Mouse (Mus musculus) adrenal gland, adult (tissue): ENCODE data around the gene Mfsd5.
A peak's percentile ranks its signal among the peaks of the same experiment; 100 is the strongest.

Source experiments
- DNase-seq, 2 experiments: peaks; one replicate each; pipeline ENCODE4 v3.0.0; 2022 to 2023; ENCODE audit warnings: low spot score in 1 of 2; ENCODE audit not compliant: inconsistent age in 2 of 2

Mfsd5 gene

GRCm38 (mm10) chr15:102279092-102279782 lies at the start of gene Mfsd5:
TSS of gene Mfsd5 (plus strand) at chr15:102279454.
- DNase-seq: peak; percentile 89 to 96

DNA sequence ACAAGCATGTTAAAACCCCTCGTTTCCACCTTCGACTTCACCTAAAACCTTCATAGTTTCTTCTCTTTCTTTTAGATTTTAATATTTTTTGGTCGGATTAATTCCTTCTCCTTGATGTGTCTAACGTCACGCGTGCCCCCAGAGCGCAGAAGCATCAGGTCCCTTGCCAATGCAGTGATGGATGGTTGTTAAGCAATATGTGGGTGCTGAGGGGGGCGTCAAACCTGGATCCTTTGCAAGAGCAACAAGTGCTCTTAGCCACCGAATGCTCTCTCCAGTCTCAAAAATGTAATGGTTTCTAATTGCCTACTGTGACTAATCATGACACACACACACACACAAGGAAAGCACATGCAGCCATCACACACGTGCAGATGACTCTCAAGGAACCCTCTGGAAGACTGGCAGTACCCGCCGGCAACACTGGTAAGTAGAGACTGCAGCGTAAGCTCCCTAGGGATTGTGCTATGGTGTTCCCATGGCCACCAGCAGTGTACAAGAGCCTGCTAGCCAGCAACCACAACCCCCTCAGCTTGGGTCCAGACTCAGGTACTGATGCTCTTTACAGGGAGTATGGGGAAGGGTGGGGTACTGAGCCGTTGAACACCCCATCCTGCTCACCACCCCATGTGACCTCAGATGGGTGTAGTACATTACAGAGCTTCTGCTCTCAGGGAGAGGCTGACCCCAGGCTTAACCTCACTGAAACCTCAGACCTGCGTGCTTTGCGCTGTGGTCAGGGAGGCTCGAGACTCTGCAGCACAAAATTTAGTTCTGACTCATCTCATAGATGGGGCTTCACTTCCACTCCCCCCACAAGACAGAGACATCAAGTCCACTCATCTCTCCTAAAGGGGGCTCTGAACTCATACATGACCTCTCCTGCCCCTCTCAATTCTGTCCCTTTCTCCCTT lies 48.6 kb upstream of the Mfsd5 start:
- no peak for DNase-seq

DNA sequence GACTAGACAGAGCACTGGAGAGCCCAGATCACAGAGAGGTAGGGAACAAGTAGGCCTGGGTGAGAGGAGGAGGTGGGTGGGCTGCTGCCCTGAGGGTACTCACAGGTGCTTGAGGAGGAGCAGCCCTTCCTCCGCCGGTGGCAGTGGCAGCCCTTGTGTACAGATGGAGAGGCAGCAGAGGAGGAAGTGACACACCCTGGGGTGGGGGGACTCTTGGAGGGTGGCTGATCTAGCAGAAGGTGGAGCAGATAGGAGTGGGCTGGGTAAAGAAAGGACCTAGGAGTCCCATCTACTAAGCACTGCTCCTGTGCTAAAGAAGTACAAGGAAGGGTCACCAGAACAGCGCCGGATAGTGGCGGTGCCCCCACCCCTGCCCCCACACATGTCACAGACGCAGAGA lies 47.5 kb upstream of the Mfsd5 start, which contains the start of gene Itgb7:
Gene Itgb7, minus strand, starts transcription at position 197 of the 400 bp plus-strand sequence.
- no peak for DNase-seq

- peak in 1 of 2 experiments; percentile 34 for DNase-seq
These were observed 46.5 kb upstream of the Mfsd5 start for GRCm38 (mm10) chr15:102232764-102233163.

DNA sequence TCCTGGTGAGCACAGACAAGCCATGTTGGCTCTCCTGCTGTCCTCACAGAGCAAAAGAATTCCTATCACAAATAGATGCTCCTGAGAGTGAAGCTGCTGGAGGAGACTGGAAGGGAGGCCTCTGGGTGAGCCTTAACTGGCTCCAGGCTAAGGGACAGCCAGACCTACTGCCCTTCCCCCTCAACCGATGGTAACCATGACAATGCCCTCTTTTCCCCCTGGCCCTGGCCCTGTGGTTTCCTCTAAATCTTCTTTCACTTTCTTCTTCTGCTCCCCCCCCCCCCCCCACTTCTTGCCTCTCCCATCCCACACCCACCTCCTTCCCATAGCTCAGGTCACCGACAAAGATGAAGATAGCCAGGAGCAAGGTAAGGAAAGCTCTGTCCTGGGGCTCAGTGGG lies 45.4 kb upstream of the Mfsd5 start:
- DNase-seq: no peak

DNA sequence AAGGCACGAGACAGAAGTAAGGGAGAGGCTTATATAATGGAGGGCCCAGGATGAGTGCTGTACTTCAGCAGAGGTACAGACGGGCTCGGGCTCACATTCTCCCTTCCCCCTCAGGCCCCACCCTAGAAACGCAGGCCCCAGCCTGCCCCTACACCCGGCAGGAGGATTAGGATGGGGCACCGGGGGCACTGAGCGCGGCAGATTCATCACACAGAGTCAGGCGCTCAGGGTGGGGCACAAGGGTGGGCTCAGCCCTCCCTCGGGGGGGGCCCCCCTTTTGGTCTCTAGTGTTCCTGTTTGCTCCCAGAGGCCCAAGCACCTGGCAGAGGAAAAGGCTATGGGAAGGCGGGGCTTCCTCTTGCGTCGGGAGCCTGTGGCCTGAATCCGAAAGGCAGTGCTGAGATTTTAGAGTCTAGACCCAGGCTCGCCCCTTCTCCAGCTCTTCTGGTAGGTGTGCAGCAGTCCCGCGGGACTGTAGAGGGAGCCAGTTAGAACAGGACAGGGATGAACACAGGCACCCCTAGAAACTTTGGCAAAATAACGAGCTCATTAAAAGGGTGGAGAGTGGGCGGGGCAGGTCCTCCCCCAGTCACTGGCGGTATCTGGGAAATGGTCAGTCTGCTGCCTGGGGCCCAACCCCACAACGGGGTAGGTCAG lies 43.8 kb upstream of the Mfsd5 start:
- peak; percentile 13 to 50 for DNase-seq

GRCm38 (mm10) chr15:102238543-102239259 lies 40.6 kb upstream of the Mfsd5 start:
- DNase-seq: no peak

DNA sequence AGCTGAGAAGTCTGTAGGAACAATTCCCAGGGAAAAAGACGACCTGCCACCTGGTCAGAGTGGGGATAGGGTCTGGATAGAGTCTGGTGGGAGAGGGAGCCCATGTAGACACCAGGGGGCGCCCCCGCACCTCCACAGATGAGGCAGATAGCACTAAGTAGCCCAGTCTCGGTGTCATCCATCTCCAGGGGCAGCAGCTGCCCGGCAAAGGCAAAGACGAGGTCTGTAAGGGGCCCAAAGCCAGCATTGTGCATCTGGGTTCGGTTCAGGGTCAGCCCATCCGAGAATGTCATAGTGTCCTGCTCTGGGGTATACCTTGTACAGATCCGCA lies 40.0 kb upstream of the Mfsd5 start:
- DNase-seq: peak; percentile 79 to 93

DNA sequence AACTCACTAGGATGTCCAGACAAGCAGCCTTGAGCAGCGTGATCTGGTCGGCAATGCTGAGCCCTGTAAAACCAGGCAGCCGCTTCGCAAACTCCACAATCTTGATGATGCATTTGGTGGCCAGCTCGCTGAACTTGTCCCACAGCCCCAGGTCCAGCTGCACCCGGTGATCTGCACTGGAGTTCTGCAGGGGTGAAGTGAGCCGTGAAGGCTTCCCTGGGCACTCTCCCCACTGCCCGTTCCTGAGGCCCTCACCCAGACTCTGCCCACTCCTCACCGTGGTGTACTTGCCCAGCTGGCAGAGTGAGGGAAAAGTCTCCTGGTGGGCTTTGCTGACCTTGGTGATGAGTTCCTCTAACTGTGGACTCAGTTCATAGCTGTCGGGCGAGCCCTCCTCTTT lies 39.4 kb upstream of the Mfsd5 start:
- DNase-seq: no peak

DNA sequence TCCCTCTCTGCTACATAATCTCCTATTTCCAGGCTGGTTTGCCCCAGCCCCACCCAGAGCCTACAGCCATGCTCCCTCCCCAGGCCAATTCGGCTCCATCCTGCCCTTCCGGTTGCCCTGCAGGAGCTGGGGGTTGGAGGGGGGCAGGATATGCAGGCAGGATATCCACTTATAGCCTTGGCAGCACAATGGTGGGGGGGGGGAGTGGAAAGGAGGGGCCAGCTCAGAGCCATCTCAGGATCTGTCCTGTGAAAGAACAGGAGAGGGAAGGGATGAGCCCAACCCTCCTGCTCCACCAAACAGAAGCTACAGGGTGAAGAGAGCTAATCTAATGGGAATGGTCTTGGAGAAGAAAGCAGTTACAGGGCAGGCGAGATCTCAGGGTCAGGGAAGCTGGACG lies 38.6 kb upstream of the Mfsd5 start:
- peak; percentile 60 to 74 for DNase-seq

DNA sequence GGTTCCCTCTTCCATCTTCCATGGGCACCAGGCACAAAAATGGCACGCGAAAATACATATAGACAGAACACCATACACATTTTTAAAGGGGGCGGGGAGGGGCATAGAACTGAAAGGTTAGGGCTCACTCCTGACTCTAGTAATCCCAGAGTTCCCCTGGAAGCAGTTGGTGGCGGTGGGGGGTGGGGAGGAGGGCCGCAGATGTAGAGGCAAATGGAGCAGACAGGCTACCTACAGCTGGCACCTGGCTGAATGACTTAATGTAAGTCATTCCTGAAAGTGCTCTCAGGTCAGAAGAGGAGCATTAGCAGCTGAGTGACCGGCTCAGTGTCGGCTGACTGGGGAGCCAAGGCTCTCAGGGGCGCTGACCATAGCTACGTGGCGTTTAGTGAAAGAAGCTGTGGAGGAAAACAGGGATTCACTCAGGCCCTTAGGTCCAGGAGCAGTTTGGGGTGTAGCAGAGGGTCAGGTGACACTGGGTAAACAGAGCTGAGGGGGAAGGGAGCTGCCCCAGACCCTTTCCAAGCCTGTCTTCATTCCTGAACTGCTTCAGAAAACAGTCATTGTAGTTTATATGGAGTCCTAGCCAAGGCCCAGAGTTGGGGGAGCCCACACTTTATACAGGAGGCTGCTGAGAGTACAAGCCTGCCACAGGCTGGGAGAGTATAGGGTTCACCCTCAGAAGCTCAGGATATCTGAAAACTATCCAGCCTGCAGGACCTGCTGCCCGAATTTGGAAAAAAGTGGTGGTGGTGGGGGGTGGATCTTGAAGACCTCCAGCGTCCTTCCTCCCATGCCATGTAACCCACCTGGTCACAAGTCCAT lies 36.6 kb upstream of the Mfsd5 start:
- no peak for DNase-seq

DNA sequence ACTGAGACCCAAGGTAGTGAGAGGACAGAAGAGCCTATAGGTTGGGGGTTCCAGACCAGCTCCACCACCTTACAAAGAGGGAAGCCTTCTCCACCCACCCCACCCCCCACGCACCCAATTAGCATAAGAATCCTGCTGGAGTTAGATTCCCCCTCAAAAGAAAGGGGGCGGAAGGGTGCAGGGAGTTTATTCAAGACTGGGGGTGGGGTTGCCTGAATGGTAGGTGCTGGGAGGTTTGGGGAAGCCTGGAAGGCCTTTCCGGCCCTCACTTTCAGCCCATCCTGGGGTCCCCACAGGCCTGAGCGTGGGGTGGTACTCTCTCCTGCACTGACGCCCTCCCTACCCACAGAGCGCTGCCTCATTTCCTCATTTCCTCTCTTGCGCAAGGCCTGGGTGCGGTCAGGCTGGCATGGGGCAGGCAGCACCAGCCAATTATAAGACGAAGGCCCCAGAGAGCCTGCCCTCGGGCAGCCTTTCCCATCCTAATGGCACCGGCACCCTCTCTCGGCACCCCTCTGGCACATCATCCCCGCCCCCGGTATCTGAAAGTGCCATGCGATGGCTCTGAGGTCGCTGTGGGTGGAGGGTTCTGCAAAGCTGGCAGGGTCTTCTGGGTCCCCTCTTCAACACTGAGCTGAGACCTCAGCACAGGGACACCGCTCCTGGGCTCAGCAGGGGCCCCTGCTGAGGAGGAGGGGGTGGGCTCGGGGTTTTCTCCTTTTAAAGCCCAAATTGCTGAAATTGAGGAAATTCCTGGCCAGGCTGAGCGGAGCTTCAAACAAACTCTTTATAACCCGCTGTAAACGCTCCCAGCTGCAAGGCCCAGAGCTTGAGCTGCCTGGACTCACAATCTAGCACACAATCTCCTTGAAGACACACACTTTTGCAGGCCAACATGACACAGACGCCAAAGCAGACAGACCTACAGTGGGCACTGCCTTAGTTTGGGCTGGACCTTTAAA lies 35.7 kb upstream of the Mfsd5 start:
- DNase-seq: peak; percentile 70 to 87

DNA sequence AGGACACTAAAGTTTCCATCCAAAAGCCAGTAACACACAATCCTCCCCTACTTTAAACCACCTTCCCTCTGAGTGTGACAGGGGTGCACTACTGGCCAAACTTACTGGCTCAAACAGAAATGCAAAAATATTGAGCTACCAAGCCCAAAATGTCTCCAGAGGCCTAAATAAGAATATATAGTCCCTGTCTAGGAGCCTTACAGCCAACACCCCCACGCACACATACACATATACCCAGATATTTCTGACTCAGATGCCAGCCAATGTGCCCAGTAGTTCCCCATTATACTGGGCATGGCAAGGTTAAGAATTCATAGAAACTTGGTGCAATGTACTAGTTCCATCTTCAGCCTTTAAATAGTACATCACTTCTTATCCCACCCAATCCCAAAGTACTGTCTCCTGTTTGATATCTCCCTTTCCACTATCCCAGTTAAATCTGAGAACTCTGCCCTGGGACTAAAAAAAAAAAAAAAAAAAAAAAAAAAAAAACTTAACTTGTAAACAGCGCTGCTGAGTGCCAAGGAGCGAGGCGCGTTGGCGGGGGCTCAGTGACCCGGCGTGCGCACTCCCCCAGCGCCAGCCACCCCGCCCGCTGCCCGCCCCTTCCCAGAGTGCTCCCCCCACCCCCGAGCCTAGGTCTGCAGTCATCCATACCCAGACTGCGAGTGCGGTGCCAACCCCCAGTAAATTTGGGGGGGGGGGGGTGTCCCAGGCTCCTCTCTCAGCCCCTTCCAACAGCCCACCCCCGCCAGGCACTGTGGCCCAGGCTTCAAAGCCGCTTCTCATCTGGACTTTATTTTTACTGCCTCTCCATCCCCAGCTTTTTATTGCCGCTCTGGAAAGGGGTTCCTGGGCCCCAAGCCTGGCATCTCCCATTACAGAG lies 34.7 kb upstream of the Mfsd5 start:
- DNase-seq: peak in 1 of 2 experiments; percentile 49

DNA sequence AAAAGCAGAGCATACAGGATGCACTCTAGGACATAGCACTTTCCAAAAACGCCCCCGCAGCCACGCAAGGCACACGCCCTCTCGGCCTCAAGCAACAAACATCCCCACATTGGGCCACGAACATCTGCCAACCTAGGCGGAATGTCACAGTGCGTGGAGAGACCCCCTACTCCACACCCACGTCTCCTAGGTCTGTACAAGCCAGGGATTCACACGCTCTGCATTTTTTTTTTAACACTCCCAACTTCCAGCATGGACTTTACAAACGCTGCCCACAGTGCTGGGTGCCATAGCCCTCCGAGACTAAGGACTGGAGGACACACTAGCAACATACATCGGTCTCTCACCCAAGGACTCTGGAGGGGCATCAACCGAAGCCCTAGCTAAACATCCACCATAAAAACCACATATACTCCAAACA lies 33.8 kb upstream of the Mfsd5 start:
- DNase-seq: no peak

DNA sequence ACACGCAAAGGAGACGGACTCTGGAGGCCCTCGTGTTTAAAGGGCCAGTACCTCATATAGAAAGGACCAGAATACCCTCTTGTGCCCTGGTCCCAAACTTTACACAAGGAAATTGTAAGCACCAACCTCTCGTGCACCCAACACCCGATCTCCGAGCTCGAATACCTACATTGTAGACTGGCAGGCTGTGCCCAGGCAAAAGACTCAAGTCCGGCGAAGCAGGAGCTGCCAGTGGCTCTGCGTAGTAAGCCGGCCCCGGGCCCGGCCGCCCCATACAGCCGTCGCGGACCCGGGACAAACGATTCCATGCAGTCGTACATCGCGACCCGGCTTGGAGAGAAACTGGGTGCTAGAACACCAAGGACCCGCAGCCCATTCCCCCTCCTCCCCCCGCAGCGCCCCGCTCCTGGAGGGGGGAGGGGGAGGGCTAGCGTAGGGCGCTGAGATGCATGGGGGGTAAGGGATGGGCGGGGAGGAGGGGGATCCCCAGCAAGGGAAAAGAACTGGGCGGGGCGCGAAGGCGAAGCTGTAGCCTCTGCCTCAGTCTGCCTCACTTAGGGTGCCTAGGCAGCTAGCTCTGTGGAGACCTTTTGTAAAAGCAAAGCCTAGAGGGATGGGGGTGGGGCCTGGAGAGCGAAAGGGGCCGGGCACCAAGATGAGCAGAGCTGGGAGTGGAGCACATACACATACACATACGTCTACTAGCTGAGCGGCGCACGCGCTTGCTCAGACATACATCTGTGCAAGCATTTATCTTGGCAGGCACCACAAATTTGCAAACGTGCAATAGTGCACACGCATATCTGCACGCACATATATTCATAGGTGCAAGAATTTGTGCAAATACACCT lies 33.1 kb upstream of the Mfsd5 start:
- peak; percentile 87 to 92 for DNase-seq

- peak; percentile 97 to 98 for DNase-seq
These were observed 32.4 kb upstream of the Mfsd5 start for GRCm38 (mm10) chr15:102246866-102247251.
